Mouse (Mus musculus): ENCODE measurements at regions not wholly inside any gene's neighbourhood (a gene's known extent, or its start where the extent isn't known, plus 50 kb on each side); places are given as distances from the start of the nearest gene placed in this dataset.

- no peak for DNase-seq (ENCODE audit: extremely low read depth)
- in situ Hi-C loops (cut with MboI; ENCODE audit: low pct_ligation_motif_present, low pct_unique_long_range_greater_than_20kb, low sequenced_read_pairs), result no loop called here
- dilution Hi-C loops (cut with MboI; ENCODE audit: extremely low pct_ligation_motif_present, extremely low pct_unique_long_range_greater_than_20kb, low sequenced_read_pairs), result no loop called here
- Histone ChIP-seq H3K9ac (ENCODE audit: insufficient read depth, low read depth) (no peak overlapping the region), H3K9me3 (replicated peaks; ENCODE audit: low read length) (no peaks in the 10 kb centered on the region), H3K79me2 (replicated peaks; ENCODE audit: control insufficient read depth, extremely low read depth, insufficient read depth, poor library complexity, severe bottlenecking) (no peaks in the 10 kb centered on the region), H3K27ac (ENCODE audit: insufficient read depth, low read depth) (no peak overlapping the region), H3K36me3 (replicated peaks in 1 of 2; ENCODE audit: control insufficient read depth in 1 of 2, insufficient read depth in 1 of 2, low read length in 1 of 2) (no peaks in the 10 kb centered on the region), H3K4me1 (ENCODE audit: control insufficient read depth in 1 of 2, insufficient read depth in 2 of 2) (peaks cover 0 to 6% of the 10 kb centered on the region in 2 experiments; a peak in 1 of 4 replicates), H3K4me3 (replicated peaks in 1 of 3; ENCODE audit: low read depth in 2 of 3, low read length in 2 of 3, poor library complexity in 1 of 3) (no peak overlapping the region), H3K4me2 (ENCODE audit: insufficient read depth, low read depth, poor library complexity, severe bottlenecking) (no peak overlapping the region), H3K27me3 (replicated peaks) (peaks cover 2% of the 10 kb centered on the region)
- TF ChIP-seq SMC3 (IDR thresholded peaks at IDR 0.05; ENCODE audit: low read depth, low read length) (no peak), TCF12 (IDR thresholded peaks at IDR 0.05; ENCODE audit: low read depth, low read length) (no peak), ZKSCAN1 (IDR thresholded peaks at IDR 0.05; ENCODE audit: borderline replicate concordance, low read depth, low read length) (no peak)
Observed at GRCm38 (mm10) chr8:25437178-25437577, 613.0 kb upstream of the Adam5 start.

DNA sequence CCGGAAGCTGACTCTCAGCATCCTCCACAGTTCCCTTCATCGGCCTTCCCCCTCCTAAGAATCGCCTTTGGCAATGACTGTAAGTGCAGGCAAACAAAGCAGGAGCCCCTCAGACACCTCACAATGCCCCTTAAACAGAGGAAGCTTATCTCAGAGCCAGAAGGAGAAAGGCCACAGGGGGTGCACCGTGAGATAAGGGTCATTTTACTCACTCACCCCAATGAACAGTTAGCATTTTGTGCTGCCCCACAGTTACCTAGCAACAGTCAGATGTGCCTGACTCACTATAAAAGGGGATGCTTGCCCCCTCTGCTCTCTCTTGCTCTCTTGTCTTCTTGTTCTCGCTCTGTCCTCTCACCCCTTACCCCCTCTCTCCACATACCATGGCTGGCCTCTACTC is 606.4 kb upstream of the Adam5 start:
- dilution Hi-C loops (cut with MboI; ENCODE audit: extremely low pct_ligation_motif_present, extremely low pct_unique_long_range_greater_than_20kb, low sequenced_read_pairs) (no loop called here), in situ Hi-C loops (cut with MboI; ENCODE audit: low pct_ligation_motif_present, low pct_unique_long_range_greater_than_20kb, low sequenced_read_pairs) (no loop called here)
- H3K27me3 ChIP-seq (replicated peaks), result no peaks in the 10 kb centered on the region
- H3K9me3 ChIP-seq (replicated peaks; ENCODE audit: low read length), result peaks cover 2% of the 10 kb centered on the region
- H3K79me2 ChIP-seq (replicated peaks; ENCODE audit: control insufficient read depth, extremely low read depth, insufficient read depth, poor library complexity, severe bottlenecking), result no peaks in the 10 kb centered on the region
- H3K4me3 ChIP-seq (replicated peaks in 1 of 3; ENCODE audit: low read depth in 2 of 3, low read length in 2 of 3, poor library complexity in 1 of 3), result no peak overlapping the region
- TF ChIP-seq PAX5 (IDR thresholded peaks at IDR 0.05; ENCODE audit: low read length), result no peak
- TF ChIP-seq ZMIZ1 (IDR thresholded peaks at IDR 0.05; ENCODE audit: low read depth, low read length), result no peak
- TF ChIP-seq JUND (conservative IDR thresholded peaks at IDR 0.05; ENCODE audit: low read depth, low read length), result no peak
- no peak for TF ChIP-seq ZKSCAN1 (IDR thresholded peaks at IDR 0.05; ENCODE audit: borderline replicate concordance, low read depth, low read length)
- no peak for TF ChIP-seq CTCF (conservative IDR thresholded peaks at IDR 0.05 in 1 of 2, IDR thresholded peaks at IDR 0.05 in 1 of 2; ENCODE audit: low read depth in 2 of 2, low read length in 2 of 2)
- no peak for TF ChIP-seq MAX (IDR thresholded peaks at IDR 0.05; ENCODE audit: low read length)
- TF ChIP-seq MAFK (IDR thresholded peaks at IDR 0.05; ENCODE audit: insufficient replicate concordance, low read length), result no peak
- TF ChIP-seq EP300 (IDR thresholded peaks at IDR 0.05; ENCODE audit: low read length), result no peak
- TF ChIP-seq BHLHE40 (IDR thresholded peaks at IDR 0.05; ENCODE audit: low read depth, low read length), result no peak
- TF ChIP-seq POLR2AphosphoS2 (IDR thresholded peaks at IDR 0.05; ENCODE audit: low read depth, low read length), result no peak
- TF ChIP-seq TBP (conservative IDR thresholded peaks at IDR 0.05; ENCODE audit: low read depth, low read length), result no peak
- TF ChIP-seq NELFE (IDR thresholded peaks at IDR 0.05; ENCODE audit: low read depth, low read length), result no peak
- peaks cover 0 to 6% of the 10 kb centered on the region in 2 experiments; a peak in 2 of 4 replicates for H3K4me1 ChIP-seq (ENCODE audit: control insufficient read depth in 1 of 2, insufficient read depth in 2 of 2)
- no peak overlapping the region for H3K9ac ChIP-seq (ENCODE audit: insufficient read depth, low read depth)
- no peak for DNase-seq (ENCODE audit: extremely low read depth)
- no peaks in the 10 kb centered on the region for H3K36me3 ChIP-seq (replicated peaks in 1 of 2; ENCODE audit: control insufficient read depth in 1 of 2, insufficient read depth in 1 of 2, low read length in 1 of 2)
- no peak overlapping the region for H3K27ac ChIP-seq (ENCODE audit: insufficient read depth, low read depth)
- no peak overlapping the region for H3K4me2 ChIP-seq (ENCODE audit: insufficient read depth, low read depth, poor library complexity, severe bottlenecking)

GRCm38 (mm10) chr8:25429846-25430482 is 605.8 kb upstream of the Adam5 start:
- H3K9ac ChIP-seq (ENCODE audit: insufficient read depth, low read depth), result no peak overlapping the region
- DNase-seq (ENCODE audit: extremely low read depth), result no peak
- H3K79me2 ChIP-seq (replicated peaks; ENCODE audit: control insufficient read depth, extremely low read depth, insufficient read depth, poor library complexity, severe bottlenecking), result no peaks in the 10 kb centered on the region
- H3K27me3 ChIP-seq (replicated peaks), result no peaks in the 10 kb centered on the region
- peaks cover 2% of the 10 kb centered on the region for H3K9me3 ChIP-seq (replicated peaks; ENCODE audit: low read length)
- peaks cover 0 to 6% of the 10 kb centered on the region in 2 experiments; a peak in 2 of 4 replicates for H3K4me1 ChIP-seq (ENCODE audit: control insufficient read depth in 1 of 2, insufficient read depth in 2 of 2)
- no peak overlapping the region for H3K27ac ChIP-seq (ENCODE audit: insufficient read depth, low read depth)
- no peak overlapping the region for H3K4me3 ChIP-seq (replicated peaks in 1 of 3; ENCODE audit: low read depth in 2 of 3, low read length in 2 of 3, poor library complexity in 1 of 3)
- no peak overlapping the region for H3K4me2 ChIP-seq (ENCODE audit: insufficient read depth, low read depth, poor library complexity, severe bottlenecking)
- H3K36me3 ChIP-seq (replicated peaks in 1 of 2; ENCODE audit: control insufficient read depth in 1 of 2, insufficient read depth in 1 of 2, low read length in 1 of 2), result no peaks in the 10 kb centered on the region
- in situ Hi-C loops (cut with MboI; ENCODE audit: low pct_ligation_motif_present, low pct_unique_long_range_greater_than_20kb, low sequenced_read_pairs) (no loop called here), dilution Hi-C loops (cut with MboI; ENCODE audit: extremely low pct_ligation_motif_present, extremely low pct_unique_long_range_greater_than_20kb, low sequenced_read_pairs) (no loop called here)
- TF ChIP-seq TBP (conservative IDR thresholded peaks at IDR 0.05; ENCODE audit: low read depth, low read length) (no peak), NRF1 (IDR thresholded peaks at IDR 0.05; ENCODE audit: low read depth, low read length) (no peak), MAZ (IDR thresholded peaks at IDR 0.05; ENCODE audit: low read depth, low read length) (no peak), CHD2 (IDR thresholded peaks at IDR 0.05; ENCODE audit: low read length) (no peak), JUN (IDR thresholded peaks at IDR 0.05; ENCODE audit: insufficient read depth, low read depth, low read length) (no peak), MYC (IDR thresholded peaks at IDR 0.05; ENCODE audit: low read depth, low read length) (no peak), PAX5 (IDR thresholded peaks at IDR 0.05; ENCODE audit: low read length) (no peak), MEF2A (IDR thresholded peaks at IDR 0.05; ENCODE audit: borderline replicate concordance, low read depth, low read length) (no peak)
